Mouse (Mus musculus) limb, embryonic 10.5 days (tissue): ENCODE data around the gene Rad51b. TPM values are rescaled to one million over a fixed set of nuclear protein-coding genes. Genes with fewer than 3 reads are reported as not detected.

Experiments used
- DNase-seq: peaks from one replicate; pipeline ENCODE4 v3.0.0-alpha.2; 2017; ENCODE audit warnings: low spot score
- H3K27ac ChIP-seq: fragments of 300-500 bp; sonication (generic); 2 replicates; pipeline ENCODE4 v1.5.1; 2016; ENCODE audit warnings: mild to moderate bottlenecking
- H3K27me3 ChIP-seq: fragments of 300-500 bp; sonication (generic); 2 replicates; pipeline ENCODE4 v1.6.1; 2016; ENCODE audit warnings: low read depth, mild to moderate bottlenecking; ENCODE audit not compliant: poor library complexity, severe bottlenecking
- H3K36me3 ChIP-seq: fragments of 300-500 bp; sonication (generic); 2 replicates; pipeline ENCODE4 v1.6.1; 2016; ENCODE audit warnings: mild to moderate bottlenecking, moderate library complexity
- H3K4me1 ChIP-seq: fragments of 300-500 bp; sonication (generic); 2 replicates; pipeline ENCODE4 v1.6.1; 2016
- H3K4me3 ChIP-seq: fragments of 300-500 bp; sonication (generic); 2 replicates; pipeline ENCODE4 v1.5.1; 2016; ENCODE audit warnings: mild to moderate bottlenecking, moderate library complexity
- H3K9me3 ChIP-seq: fragments of 300-500 bp; sonication (generic); replicated peaks from 2 replicates; pipeline ENCODE4 v1.6.1; 2016; ENCODE audit warnings: mild to moderate bottlenecking
- WGBS: fragments of 180-500 bp; shearing (Covaris S2); methylation state at CpG from one replicate; pipeline ENCODE4 v1.1.7; 2016; 5-methylcytosine and 5-hydroxymethylcytosine counted together
- polyA plus RNA-seq: library from polyadenylated mRNA; unstranded; fragments of >200 nt; fragmentation: Nextera tagmentation; extraction: Ambion mirVana; gene quantifications from 2 replicates; pipeline ENCODE4 v1.2.1, GENCODE M21; 2016

Rad51b gene
- 6.0 and 7.4 TPM in 2 replicates for polyA plus RNA-seq

GRCm38 (mm10) chr12:79297121-79297576, at the start of gene Rad51b:
Gene Rad51b, plus strand, starts transcription at chr12:79297282.
- Histone ChIP-seq H3K27ac (peak within 1 kb of the TSS; percentile 89), H3K4me3 (peak within 1 kb of the TSS; percentile 73), H3K36me3 (peaks cover 5% of the 10 kb centered on the region), H3K4me1 (peaks cover 15% of the 10 kb centered on the region), H3K27me3 (no peaks in the 10 kb centered on the region), H3K9me3 (no peaks in the 10 kb centered on the region)
- peak; percentile 83 for DNase-seq
- under 1% methylated on average over 21 of the region's 21 CpGs for WGBS

GRCm38 (mm10) chr12:79248110-79248509, 49.0 kb upstream of the Rad51b start:
- WGBS = 88% methylated on average over 3 of the region's 3 CpGs
- Histone ChIP-seq H3K27ac (no peak overlapping the region), H3K4me1 (no peaks in the 10 kb centered on the region), H3K4me3 (no peak overlapping the region), H3K27me3 (no peaks in the 10 kb centered on the region), H3K9me3 (no peaks in the 10 kb centered on the region), H3K36me3 (peaks cover 100% of the 10 kb centered on the region)
- no peak for DNase-seq

GRCm38 (mm10) chr12:79253294-79254053, 43.6 kb upstream of the Rad51b start:
- Histone ChIP-seq H3K4me1 (no peaks in the 10 kb centered on the region), H3K4me3 (no peak overlapping the region), H3K27me3 (no peaks in the 10 kb centered on the region), H3K36me3 (peaks cover 87% of the 10 kb centered on the region), H3K9me3 (no peaks in the 10 kb centered on the region), H3K27ac (no peak overlapping the region)
- DNase-seq = no peak
- 94% methylated on average over 9 of the region's 9 CpGs for WGBS

- no peaks in the 10 kb centered on the region for H3K9me3 ChIP-seq
- WGBS = 97% methylated on average over 10 of the region's 10 CpGs
- no peak overlapping the region for H3K27ac ChIP-seq
- no peak for DNase-seq
- H3K4me1 ChIP-seq = no peaks in the 10 kb centered on the region
- no peaks in the 10 kb centered on the region for H3K27me3 ChIP-seq
- H3K36me3 ChIP-seq = peaks cover 80% of the 10 kb centered on the region
- no peak overlapping the region for H3K4me3 ChIP-seq
Measured at GRCm38 (mm10) chr12:79254975-79255374, 42.1 kb upstream of the Rad51b start.

GRCm38 (mm10) chr12:79260154-79260553, 36.9 kb upstream of the Rad51b start:
- 96% methylated on average over 2 of the region's 2 CpGs for WGBS
- Histone ChIP-seq H3K9me3 (no peaks in the 10 kb centered on the region), H3K27ac (no peak overlapping the region), H3K36me3 (peaks cover 78% of the 10 kb centered on the region), H3K27me3 (no peaks in the 10 kb centered on the region), H3K4me3 (no peak overlapping the region), H3K4me1 (no peaks in the 10 kb centered on the region)
- DNase-seq = no peak

- H3K9me3 ChIP-seq = no peaks in the 10 kb centered on the region
- H3K4me3 ChIP-seq = no peak overlapping the region
- DNase-seq = peak; percentile 54
- peaks cover 81% of the 10 kb centered on the region for H3K36me3 ChIP-seq
- 62% methylated on average over 5 of the region's 5 CpGs for WGBS
- H3K4me1 ChIP-seq = no peaks in the 10 kb centered on the region
- H3K27ac ChIP-seq = no peak overlapping the region
- H3K27me3 ChIP-seq = no peaks in the 10 kb centered on the region
Measured at GRCm38 (mm10) chr12:79261035-79261434, 36.0 kb upstream of the Rad51b start.

- H3K4me3 ChIP-seq = no peak overlapping the region
- DNase-seq = no peak
- H3K27me3 ChIP-seq = no peaks in the 10 kb centered on the region
- H3K4me1 ChIP-seq = no peaks in the 10 kb centered on the region
- H3K27ac ChIP-seq = no peak overlapping the region
- H3K9me3 ChIP-seq = no peaks in the 10 kb centered on the region
- peaks cover 98% of the 10 kb centered on the region for H3K36me3 ChIP-seq
- 87% methylated on average over 4 of the region's 4 CpGs for WGBS
Measured at GRCm38 (mm10) chr12:79272604-79273003, 24.5 kb upstream of the Rad51b start.

GRCm38 (mm10) chr12:79279513-79280115, 17.5 kb upstream of the Rad51b start:
- H3K9me3 ChIP-seq = no peaks in the 10 kb centered on the region
- no peaks in the 10 kb centered on the region for H3K27me3 ChIP-seq
- WGBS = 83% methylated on average over 13 of the region's 13 CpGs
- DNase-seq = no peak
- peaks cover 97% of the 10 kb centered on the region for H3K36me3 ChIP-seq
- H3K27ac ChIP-seq = no peak overlapping the region
- no peaks in the 10 kb centered on the region for H3K4me1 ChIP-seq
- no peak overlapping the region for H3K4me3 ChIP-seq

GRCm38 (mm10) chr12:79282595-79282994, 14.5 kb upstream of the Rad51b start:
- peaks cover 99% of the 10 kb centered on the region for H3K36me3 ChIP-seq
- H3K4me1 ChIP-seq = no peaks in the 10 kb centered on the region

GRCm38 (mm10) chr12:79292874-79293273, 4.2 kb upstream of the Rad51b start:
- DNase-seq = no peak
- H3K36me3 ChIP-seq = peaks cover 34% of the 10 kb centered on the region
- no peak overlapping the region for H3K4me3 ChIP-seq
- no peak overlapping the region for H3K27ac ChIP-seq
- H3K4me1 ChIP-seq = peaks cover 10% of the 10 kb centered on the region
- no peaks in the 10 kb centered on the region for H3K27me3 ChIP-seq
- 90% methylated on average over 6 of the region's 6 CpGs for WGBS
- H3K9me3 ChIP-seq = no peaks in the 10 kb centered on the region

More at GRCm38 (mm10) chr12:79282595-79282994, 14.5 kb upstream of the Rad51b start:
- no peak for DNase-seq
- Histone ChIP-seq H3K27me3 (no peaks in the 10 kb centered on the region), H3K27ac (no peak overlapping the region), H3K9me3 (no peaks in the 10 kb centered on the region), H3K4me3 (no peak overlapping the region)
- WGBS = 91% methylated on average over 8 of the region's 8 CpGs

- peak within 1 kb of the TSS; percentile 89 for H3K27ac ChIP-seq
Measured at GRCm38 (mm10) chr12:79296126-79296816, 811 bp upstream of the Rad51b start, which contains the start of gene Zfyve26. Gene Zfyve26, minus strand, starts transcription at chr12:79296304.

GRCm38 (mm10) chr12:79297884-79298636, 978 bp downstream of the Rad51b start:
- Histone ChIP-seq H3K9me3 (no peaks in the 10 kb centered on the region), H3K4me1 (peaks cover 15% of the 10 kb centered on the region), H3K27me3 (no peaks in the 10 kb centered on the region), H3K36me3 (peaks cover 6% of the 10 kb centered on the region; the same call in 1 of the 2 replicates), H3K27ac (peak overlapping the region; percentile 89), H3K4me3 (peak overlapping the region; percentile 73)
- 20% methylated on average over 15 of the region's 15 CpGs for WGBS
- DNase-seq = no peak

More at GRCm38 (mm10) chr12:79296126-79296816, 811 bp upstream of the Rad51b start, which contains the start of gene Zfyve26:
- peak within 1 kb of the TSS; percentile 73 for H3K4me3 ChIP-seq
- H3K27me3 ChIP-seq = no peaks in the 10 kb centered on the region
- peaks cover 9% of the 10 kb centered on the region for H3K36me3 ChIP-seq
- peak; percentile 92 for DNase-seq
- under 1% methylated on average over 29 of the region's 29 CpGs for WGBS
- no peaks in the 10 kb centered on the region for H3K9me3 ChIP-seq
- H3K4me1 ChIP-seq = peaks cover 15% of the 10 kb centered on the region
